Mouse (Mus musculus) kidney, adult 18-20 months (tissue): ENCODE measurements around the gene Vps35l.

ENCODE experiments used
- DNase-seq: peaks from one replicate; pipeline ENCODE4 v3.0.0; 2021

The Vps35l gene

GRCm38 (mm10) chr7:118739975-118740531, at the start of gene Vps35l:
TSS of gene Vps35l (plus strand) at chr7:118740226.
- DNase-seq: peak; percentile 80

GRCm38 (mm10) chr7:118691287-118691686, 48.7 kb upstream of the Vps35l start:
- no peak for DNase-seq

- no peak for DNase-seq
Measured at GRCm38 (mm10) chr7:118696146-118696545, 43.9 kb upstream of the Vps35l start.

- DNase-seq: no peak
Measured at GRCm38 (mm10) chr7:118697168-118697567, 42.9 kb upstream of the Vps35l start.

GRCm38 (mm10) chr7:118698882-118699281, 41.1 kb upstream of the Vps35l start:
- DNase-seq: no peak

- peak; percentile 23 for DNase-seq
Measured at GRCm38 (mm10) chr7:118703144-118703561, 36.9 kb upstream of the Vps35l start.

- no peak for DNase-seq
Measured at GRCm38 (mm10) chr7:118704001-118704850, 35.8 kb upstream of the Vps35l start.

- DNase-seq: peak; percentile 95
Measured at GRCm38 (mm10) chr7:118705101-118705961, 34.7 kb upstream of the Vps35l start, which contains the start of gene Gde1. TSS of gene Gde1 (minus strand) at chr7:118705778.

GRCm38 (mm10) chr7:118706051-118706450, 34.0 kb upstream of the Vps35l start:
- no peak for DNase-seq

GRCm38 (mm10) chr7:118706488-118706887, 33.5 kb upstream of the Vps35l start:
- no peak for DNase-seq

GRCm38 (mm10) chr7:118707216-118707615, 32.8 kb upstream of the Vps35l start:
- no peak for DNase-seq

- peak; percentile 63 for DNase-seq
Measured at GRCm38 (mm10) chr7:118708002-118708401, 32.0 kb upstream of the Vps35l start.

GRCm38 (mm10) chr7:118710776-118711175, 29.2 kb upstream of the Vps35l start:
- no peak for DNase-seq

- peak; percentile 90 for DNase-seq
Measured at GRCm38 (mm10) chr7:118712228-118713173, 27.5 kb upstream of the Vps35l start, which contains the start of gene Ccp110. TSS of gene Ccp110 (plus strand) at chr7:118712552.

- DNase-seq: no peak
Measured at GRCm38 (mm10) chr7:118714873-118715272, 25.2 kb upstream of the Vps35l start.

GRCm38 (mm10) chr7:118718066-118718465, 22.0 kb upstream of the Vps35l start:
- DNase-seq: no peak

GRCm38 (mm10) chr7:118723927-118724326, 16.1 kb upstream of the Vps35l start:
- no peak for DNase-seq

- DNase-seq: no peak
Measured at GRCm38 (mm10) chr7:118725459-118725858, 14.6 kb upstream of the Vps35l start.

- DNase-seq: no peak
Measured at GRCm38 (mm10) chr7:118728846-118729587, 11.0 kb upstream of the Vps35l start.

GRCm38 (mm10) chr7:118731781-118732180, 8.2 kb upstream of the Vps35l start:
- no peak for DNase-seq

- DNase-seq: no peak
Measured at GRCm38 (mm10) chr7:118733225-118733624, 6.8 kb upstream of the Vps35l start.
